Mouse (Mus musculus) erythroblast, embryonic 14.5 days (primary cell): ENCODE results near the gene Fam71e2.

Experiments used
- GATA1 ChIP-seq: IDR thresholded peaks from 2 replicates; pipeline ENCODE4 v1.6.1; 2012; ENCODE audit warnings: low read length, inconsistent platforms, mixed read lengths
- TAL1 ChIP-seq: IDR thresholded peaks from 3 replicates; pipeline ENCODE4 v1.6.1; 2012; ENCODE audit warnings: low read length, inconsistent platforms, mixed read lengths

DNA sequence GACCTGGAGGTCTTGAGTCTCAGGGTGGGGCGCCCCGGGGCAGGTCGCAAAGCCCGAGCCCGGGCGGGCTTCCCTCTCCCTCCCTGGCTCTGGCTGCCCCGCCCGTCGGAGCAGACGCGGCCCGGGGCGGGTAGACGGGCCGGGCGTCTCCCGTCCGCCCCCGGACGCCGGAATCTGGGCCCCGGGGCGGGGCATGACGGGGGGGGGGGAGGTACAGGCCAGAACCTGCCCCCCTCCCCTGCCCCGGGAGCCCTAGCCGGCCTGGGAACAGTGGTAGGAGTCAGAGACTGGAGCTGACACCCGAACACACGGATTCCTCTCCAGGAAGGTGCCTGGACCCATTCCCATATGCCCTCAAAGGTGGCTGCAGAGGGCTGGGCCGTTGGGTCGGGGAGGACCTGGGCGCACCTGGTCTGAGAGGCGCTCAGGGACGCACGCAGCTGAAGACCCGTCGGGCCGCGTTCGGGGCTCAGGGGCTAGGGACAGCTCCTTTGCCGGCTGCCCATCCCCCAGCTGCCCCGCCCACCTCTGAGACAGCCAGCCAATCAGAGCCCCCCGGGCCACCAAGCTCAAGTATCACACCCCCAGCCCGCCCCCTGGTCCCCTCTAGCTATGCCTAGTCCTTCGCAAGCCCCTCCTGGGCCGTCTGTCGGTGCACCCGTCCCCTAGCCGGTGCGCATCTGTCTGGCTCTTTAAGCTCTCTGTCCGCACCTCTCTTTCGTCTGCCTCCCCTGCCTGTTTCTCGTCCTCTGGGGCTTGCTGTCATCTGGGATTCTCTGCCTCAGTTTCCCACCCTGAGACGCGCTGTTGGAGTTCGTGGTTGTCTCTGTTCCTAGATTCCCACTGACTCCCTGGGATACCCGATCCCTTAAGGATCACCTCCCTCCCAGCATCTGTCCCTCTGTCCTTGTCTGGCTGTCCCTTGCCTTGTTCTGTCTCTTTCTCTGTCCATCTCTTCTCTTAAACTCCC is 6.0 kb upstream of the Fam71e2 start:
- TF ChIP-seq GATA1 (no peak), TAL1 (no peak)
